Comparison of ENCODE assay signal across 1 mouse cellular context in genomic region chr1:86526116-86526788, GRCm38 (mm10).
TF ChIP-seq lines count a peak whose summit lies in the region.

Gene Ptma, plus strand, starts transcription at chr1:86526726.

TF ChIP-seq in CH12.LX, 34 proteins besides CTCF, POLR2A, EP300 and RAD21 (continued from another document):
- TF ChIP-seq JUN (IDR thresholded peaks at IDR 0.05; ENCODE audit: insufficient read depth, low read depth, low read length) (no peak), MXI1 (IDR thresholded peaks at IDR 0.05; ENCODE audit: low read depth, low read length) (peak; percentile 51; the same call in 1 of the 2 replicates), KAT2A (IDR thresholded peaks at IDR 0.05; ENCODE audit: insufficient replicate concordance, low read length) (no peak), ELF1 (IDR thresholded peaks at IDR 0.05; ENCODE audit: low read depth, low read length) (peak; percentile 65; the same call in 1 of the 2 replicates), PAX5 (IDR thresholded peaks at IDR 0.05; ENCODE audit: low read length) (no peak), USF1 (IDR thresholded peaks at IDR 0.05; ENCODE audit: low read depth, low read length) (no peak), ZKSCAN1 (IDR thresholded peaks at IDR 0.05; ENCODE audit: borderline replicate concordance, low read depth, low read length) (no peak), USF2 (conservative IDR thresholded peaks at IDR 0.05; ENCODE audit: low read depth, low read length) (no peak), ZC3H11A (IDR thresholded peaks at IDR 0.05; ENCODE audit: low read depth, low read length) (no peak), MAFK (IDR thresholded peaks at IDR 0.05; ENCODE audit: insufficient replicate concordance, low read length) (no peak), POLR2AphosphoS2 (IDR thresholded peaks at IDR 0.05; ENCODE audit: low read depth, low read length) (peak; percentile 97)
TF ChIP-seq in CH12.LX: peak in this region for 18.
